Mouse (Mus musculus): Measurements from ENCODE around the gene Lrrc23.
"Not testable (repeated sequence)": the region's sequence is repeated elsewhere in the genome, so short reads cannot be mapped to it uniquely, and the experiment has no call there.

Gene Lrrc23

GRCm38 (mm10) chr6:124807986-124808357 lies 28.4 kb upstream of the Lrrc23 start:
- no peak for DNase-seq (ENCODE audit: low spot score in 2 of 2)

DNA sequence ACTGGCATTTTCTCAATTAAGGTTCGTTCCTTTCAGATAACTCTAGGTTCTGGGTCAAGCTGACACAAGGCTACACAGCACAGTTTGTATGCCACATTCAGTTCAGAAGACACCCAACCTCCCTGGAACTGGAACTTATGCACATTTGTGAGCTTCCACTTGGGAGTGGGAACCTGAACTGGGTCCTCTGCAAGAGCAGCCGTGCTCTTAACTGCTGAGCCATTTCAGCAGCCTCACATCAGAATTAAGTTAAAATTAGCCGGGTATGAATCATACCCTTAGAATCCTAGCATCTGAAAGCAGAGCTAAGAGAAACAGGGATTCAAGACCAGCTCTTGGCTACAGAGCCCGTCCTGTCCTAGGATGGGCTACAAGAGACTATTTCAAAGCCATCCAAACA lies 27.8 kb upstream of the Lrrc23 start:
- DNase-seq (ENCODE audit: low spot score in 2 of 2) = peak in 1 of 2 experiments; percentile 47

GRCm38 (mm10) chr6:124806446-124807140 lies 27.1 kb upstream of the Lrrc23 start:
- DNase-seq (ENCODE audit: low spot score in 2 of 2) = no peak

GRCm38 (mm10) chr6:124805341-124806321 lies 26.1 kb upstream of the Lrrc23 start:
- DNase-seq (ENCODE audit: low spot score in 2 of 2) = peak; percentile 93 to 95

DNA sequence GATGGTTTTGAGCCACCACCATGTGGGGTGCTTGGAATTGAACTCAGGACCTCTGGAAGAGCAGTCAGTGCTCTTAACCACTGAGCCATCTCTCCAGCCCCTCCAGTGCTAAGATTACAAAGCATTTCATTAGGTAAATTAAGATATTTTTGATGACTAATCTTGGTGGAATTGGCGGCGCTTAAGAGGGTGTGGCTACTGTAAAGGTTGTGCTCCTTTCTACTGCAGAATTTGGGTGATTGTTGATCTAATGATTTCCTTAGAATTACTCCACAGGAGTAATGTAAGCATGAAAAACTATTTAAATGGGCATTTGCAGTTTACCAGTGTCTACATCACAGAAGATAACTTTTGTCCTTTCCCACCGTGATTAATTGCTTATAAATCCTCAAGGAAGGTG lies 24.8 kb upstream of the Lrrc23 start:
- no peak for DNase-seq (ENCODE audit: low spot score in 2 of 2)

DNA sequence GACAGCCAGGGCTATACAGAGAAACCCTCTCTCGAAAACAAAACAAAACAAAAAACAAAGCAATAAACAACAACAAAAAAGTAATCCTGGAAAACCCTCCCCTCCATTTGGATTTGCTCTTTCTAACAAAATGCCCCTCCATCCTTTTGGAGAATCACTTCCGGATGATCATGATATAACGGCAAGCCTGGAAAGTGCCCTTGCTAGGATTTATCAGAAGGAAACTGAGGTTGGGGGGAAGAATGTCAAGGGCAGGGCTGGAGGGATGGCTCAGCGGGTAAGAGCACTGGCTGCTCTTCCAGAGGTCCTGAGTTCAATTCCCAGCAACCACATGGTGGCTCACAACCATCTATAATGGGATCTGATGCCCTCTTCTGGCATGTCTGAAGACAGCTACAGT lies 24.2 kb upstream of the Lrrc23 start:
- not testable (repeated sequence) for DNase-seq (ENCODE audit: low spot score in 2 of 2)

GRCm38 (mm10) chr6:124803061-124803460 lies 23.5 kb upstream of the Lrrc23 start:
- no peak for DNase-seq (ENCODE audit: low spot score in 2 of 2)

DNA sequence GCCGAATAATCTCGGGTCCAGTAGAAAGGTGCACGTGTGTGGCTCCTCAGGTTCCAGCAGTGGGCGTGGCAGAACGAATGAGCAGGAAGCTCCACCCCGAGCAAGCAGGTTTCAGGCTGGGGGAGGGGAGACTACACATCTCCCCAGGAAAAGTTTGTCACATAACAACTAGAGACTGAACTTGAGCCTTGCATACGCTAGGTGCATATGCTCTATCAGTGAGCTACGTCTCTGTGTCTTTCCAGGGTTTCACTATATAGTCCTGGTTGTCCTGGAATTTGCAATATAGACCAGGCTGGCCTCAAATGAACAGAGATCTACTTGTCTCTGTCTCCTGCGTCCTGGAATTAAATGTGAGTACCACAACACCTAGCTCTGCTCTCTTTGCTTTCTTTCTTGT lies 22.9 kb upstream of the Lrrc23 start:
- not testable (repeated sequence) for DNase-seq (ENCODE audit: low spot score in 2 of 2)

DNA sequence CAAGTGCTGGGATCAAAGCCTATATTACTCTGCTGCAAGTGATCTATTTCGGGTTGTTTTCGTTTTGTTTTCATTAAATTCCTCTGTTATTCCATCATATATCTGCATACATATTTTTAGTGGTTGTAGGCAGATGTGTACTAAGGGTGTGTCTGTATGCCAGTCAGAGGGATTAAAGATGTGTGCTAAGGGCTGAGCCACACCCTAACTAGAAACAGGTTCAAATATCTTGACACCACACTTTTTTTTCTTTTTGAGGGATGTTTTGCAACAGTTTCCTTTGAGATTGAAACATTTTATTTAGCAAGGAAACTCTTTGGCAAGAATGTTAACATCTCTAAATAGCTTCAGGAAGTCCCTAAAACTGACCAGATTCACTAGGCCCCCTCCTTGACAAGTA lies 16.7 kb upstream of the Lrrc23 start:
- DNase-seq (ENCODE audit: low spot score in 2 of 2) = no peak

GRCm38 (mm10) chr6:124795781-124796180 lies 16.3 kb upstream of the Lrrc23 start:
- no peak for DNase-seq (ENCODE audit: low spot score in 2 of 2)

- no peak for DNase-seq (ENCODE audit: low spot score in 2 of 2)
These were observed 12.4 kb upstream of the Lrrc23 start for GRCm38 (mm10) chr6:124791911-124792310.

- DNase-seq (ENCODE audit: low spot score in 2 of 2) = no peak
These were observed 10.6 kb upstream of the Lrrc23 start for GRCm38 (mm10) chr6:124790121-124790520.

DNA sequence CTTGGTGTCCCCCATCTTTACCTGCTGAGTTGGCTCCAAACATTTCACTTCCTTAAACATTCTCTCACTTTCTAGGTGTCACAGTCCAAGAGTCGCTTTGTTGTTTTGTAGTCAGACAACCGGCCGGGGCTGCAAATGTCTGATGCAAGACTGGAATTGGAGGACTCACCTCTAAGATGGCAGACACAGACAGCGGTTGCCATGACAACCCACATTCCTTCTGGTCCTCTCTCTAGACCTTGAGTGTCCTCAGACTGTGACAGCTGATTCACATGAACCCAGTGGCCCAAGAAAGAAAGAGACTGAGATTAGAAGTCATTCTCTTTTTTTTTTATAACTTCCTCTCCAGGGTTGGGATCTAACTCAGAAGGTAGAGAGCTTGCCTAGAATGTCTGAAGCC lies 10.0 kb upstream of the Lrrc23 start:
- no peak for DNase-seq (ENCODE audit: low spot score in 2 of 2)

DNA sequence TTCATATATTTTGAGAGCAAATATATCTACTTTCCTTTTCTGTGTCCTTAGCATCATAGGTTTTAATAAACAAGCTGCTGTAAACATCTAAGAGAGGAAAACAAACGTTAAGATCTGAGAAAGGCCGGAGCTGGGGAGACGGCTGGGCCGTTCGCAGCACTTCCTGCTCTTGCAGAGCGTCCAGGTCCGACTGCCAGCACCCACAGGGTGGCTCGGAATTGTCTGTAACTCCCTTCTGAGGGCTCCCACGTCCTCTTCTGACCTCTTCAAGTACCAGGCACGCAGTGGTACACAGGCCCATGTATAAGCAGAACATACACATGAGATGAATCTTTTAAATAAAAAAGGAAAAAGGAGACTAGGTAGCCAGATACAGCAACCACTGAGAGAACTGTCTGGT lies 8.2 kb upstream of the Lrrc23 start:
- no peak for DNase-seq (ENCODE audit: low spot score in 2 of 2)

- peak in 1 of 2 experiments; percentile 61 for DNase-seq (ENCODE audit: low spot score in 2 of 2)
These were observed 7.4 kb upstream of the Lrrc23 start for GRCm38 (mm10) chr6:124786756-124787420.

DNA sequence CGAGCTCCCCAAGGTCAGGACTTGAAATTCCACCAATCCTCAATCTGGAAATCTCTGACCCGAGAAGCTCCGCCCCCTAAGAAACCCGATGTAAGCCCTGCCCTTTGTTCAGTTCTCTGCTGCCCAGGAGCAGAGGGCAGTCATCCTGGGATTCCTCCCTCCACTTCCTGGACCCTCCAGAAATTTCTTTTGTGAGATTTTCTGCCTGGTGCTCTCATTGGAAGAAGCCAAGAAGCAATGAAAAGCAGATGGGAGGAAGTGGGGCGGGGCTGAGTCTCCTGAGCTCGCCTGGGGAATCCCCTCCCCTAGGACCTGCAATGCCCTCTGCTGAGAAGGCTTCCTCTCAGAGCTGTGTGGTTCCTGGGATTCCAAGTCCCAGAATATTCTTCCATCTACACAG lies 2.9 kb upstream of the Lrrc23 start:
- no peak for DNase-seq (ENCODE audit: low spot score in 2 of 2)

DNA sequence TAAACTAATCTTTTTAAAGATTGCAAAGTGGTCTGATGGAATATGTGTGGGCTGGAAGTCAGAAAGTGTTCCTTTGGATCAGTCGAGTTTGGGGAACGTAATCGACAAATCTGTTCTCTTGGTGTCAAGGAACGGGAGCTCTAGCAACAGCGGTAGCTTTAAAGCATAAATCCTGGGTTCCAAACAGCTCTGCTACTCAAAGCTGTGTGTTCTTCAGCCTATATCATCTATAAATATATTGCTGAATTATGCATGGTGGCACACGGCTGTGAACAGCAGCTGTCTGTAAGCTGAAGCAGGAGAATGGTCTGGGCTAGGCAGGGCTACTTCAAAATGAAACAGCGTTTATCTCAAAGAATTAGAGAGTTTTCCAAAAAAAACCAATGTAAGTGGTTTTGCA lies 1.4 kb upstream of the Lrrc23 start:
- no peak for DNase-seq (ENCODE audit: low spot score in 2 of 2)

- DNase-seq (ENCODE audit: low spot score in 2 of 2) = no peak
These were observed 473 bp upstream of the Lrrc23 start for GRCm38 (mm10) chr6:124779984-124780416.

- no peak for DNase-seq (ENCODE audit: low spot score in 2 of 2)
These were observed 9.0 kb downstream of the Lrrc23 start for GRCm38 (mm10) chr6:124770511-124770910.

GRCm38 (mm10) chr6:124770013-124770412 lies 9.5 kb downstream of the Lrrc23 start:
- DNase-seq (ENCODE audit: low spot score in 2 of 2) = no peak

DNA sequence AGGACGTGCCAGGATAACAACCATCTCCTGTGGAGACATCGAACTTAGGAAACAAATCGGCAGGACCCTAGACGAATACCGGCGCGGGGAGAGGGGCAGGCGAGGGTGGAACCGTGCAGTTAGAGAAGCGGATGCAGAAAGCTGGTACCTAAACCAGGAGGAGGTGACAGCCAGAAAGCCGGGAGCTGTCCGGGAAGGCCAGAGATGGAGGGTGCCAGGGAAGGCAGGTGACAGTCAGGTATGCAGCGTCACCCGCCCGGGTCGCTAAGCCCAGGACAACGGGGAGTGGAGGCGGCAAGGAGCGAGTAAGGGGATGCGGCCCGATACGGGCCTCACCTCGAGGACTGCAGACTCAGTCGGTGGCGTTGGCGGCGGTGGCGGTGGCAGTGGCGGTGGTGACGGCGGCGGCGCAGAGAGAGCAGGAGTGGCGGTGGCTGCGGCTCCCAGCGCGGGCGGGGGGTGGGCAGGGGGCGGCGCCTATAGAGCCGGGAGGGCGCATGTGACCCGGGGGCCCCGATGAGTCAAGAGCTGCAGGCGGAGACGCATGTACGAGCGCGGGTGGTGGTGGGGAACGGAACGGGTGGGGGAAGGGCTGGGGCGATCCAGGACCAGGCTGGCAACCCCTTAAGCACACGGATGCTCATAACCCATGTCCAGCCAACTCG lies 10.3 kb downstream of the Lrrc23 start, which contains the start of gene Eno2:
Gene Eno2 (minus strand): TSS at position 573 of the 665 bp plus-strand sequence.
- peak in 1 of 2 experiments; percentile 68 for DNase-seq (ENCODE audit: low spot score in 2 of 2)

DNA sequence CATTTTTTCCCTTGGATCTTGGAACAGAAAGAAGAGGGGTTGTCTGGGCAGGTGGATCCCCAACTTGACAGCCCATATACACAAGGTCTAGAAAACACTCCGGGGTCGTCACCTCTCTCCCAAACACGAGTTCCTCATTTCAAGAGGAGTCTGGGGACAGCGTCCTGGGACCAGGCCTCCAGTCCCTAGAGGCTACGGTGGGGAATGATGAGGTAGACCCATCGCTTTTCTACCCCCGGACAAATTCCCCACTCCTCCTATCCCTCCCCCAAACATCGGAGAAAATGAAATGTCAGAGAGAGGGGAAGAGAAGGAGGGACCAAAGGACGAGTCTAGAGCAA lies 10.9 kb downstream of the Lrrc23 start:
- no peak for DNase-seq (ENCODE audit: low spot score in 2 of 2)
